Mouse (Mus musculus): ENCODE measurements around the gene Crnkl1.

Gene Crnkl1

DNA sequence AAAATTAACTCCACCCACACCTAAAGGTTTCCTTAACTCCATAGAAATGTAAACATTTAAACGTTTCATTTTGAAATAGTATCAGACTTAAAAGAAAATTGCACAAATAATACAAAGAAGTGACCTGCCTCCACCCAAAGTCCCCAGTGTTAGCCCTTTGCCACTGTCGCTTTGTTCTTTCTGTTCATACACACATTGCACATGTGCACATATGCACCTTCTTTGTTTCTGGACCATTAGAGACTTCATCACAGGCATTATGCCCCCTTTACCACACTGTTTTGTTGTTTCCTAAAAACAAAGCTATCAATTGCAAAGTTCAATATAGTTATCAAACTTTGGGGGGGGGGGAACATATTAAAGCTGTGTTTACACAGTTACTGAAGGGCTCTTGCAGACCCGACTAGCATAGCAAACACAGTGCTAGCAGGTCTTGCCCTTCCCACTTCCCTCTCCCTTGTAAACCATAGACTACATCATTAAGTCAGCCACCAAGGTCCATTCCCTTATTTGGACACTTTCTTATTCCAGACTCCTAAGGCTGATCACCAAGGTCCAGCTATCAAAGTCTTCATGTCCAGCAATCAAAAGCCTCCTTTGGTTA is 59.8 kb downstream of the Crnkl1 start:
- DNase-seq (ENCODE audit: low spot score in 2 of 2): no peak

DNA sequence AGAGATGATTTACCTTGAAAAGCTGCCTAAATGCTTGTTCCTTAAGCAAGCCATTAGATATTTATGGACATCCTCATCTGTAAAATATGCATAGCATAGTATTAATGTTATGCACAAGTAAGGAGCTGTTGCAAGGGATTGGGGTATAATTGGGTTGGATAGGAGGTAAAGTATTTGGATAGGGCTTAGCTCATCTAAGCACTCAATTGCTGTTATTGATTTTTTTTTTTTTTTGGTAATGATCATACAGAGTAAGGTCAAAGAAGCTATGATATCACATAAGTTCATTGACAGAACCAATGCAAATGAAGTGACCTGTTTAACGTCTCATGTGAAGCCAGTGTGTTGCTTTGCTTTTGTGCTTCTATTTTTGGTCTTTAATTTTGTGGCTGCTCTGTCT is 60.9 kb downstream of the Crnkl1 start:
- no peak for DNase-seq (ENCODE audit: low spot score in 2 of 2)

DNA sequence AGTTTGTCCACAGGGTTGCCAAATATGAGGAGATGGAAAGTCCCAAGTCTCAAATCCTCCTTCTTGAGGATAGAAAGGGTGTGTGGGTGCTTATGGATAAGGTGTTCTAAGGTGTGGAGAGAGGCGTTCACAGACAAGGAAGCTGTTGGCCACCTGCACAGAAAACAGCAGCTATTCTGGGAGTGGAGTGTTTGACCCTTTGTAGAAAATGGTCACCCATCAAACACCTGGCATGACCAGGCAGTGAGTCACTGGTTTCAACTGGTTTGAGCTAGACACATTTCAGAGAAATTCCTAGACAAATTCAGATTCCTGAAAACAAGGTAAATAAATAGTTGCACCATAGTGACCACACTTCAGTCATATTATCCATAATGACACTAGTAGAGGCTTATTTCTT is 62.7 kb downstream of the Crnkl1 start:
- DNase-seq (ENCODE audit: low spot score in 2 of 2): no peak

DNA sequence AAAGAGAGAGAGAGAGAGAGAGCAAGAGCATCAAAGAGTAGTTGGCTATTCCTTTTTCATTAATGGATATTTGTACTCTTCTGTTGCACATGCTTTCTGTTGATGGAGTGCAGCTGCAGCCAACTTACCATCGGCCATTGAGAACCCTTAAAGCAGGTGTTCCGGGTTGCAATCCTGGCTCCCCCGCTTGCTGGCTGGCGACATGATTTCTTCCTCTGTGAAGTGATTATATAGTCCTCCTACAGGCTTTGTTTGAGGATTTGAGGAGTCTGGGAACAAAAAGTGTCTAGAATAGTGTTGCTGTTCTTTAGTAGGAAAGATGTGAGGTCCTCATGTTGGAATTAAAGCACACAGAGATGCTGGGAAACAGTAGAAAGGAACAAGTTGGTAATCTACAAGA is 63.5 kb downstream of the Crnkl1 start:
- DNase-seq (ENCODE audit: low spot score in 2 of 2): no peak
